Mouse (Mus musculus): ENCODE results near the gene Plch2. TPM values are rescaled to one million over a fixed set of nuclear protein-coding genes. Genes with fewer than 3 reads are reported as not detected.
A peak's percentile ranks its signal among the peaks of the same experiment; 100 is the strongest.

Plch2 gene
- polyA plus RNA-seq, 1 experiment from 2014 or later, result 2.1 TPM

DNA sequence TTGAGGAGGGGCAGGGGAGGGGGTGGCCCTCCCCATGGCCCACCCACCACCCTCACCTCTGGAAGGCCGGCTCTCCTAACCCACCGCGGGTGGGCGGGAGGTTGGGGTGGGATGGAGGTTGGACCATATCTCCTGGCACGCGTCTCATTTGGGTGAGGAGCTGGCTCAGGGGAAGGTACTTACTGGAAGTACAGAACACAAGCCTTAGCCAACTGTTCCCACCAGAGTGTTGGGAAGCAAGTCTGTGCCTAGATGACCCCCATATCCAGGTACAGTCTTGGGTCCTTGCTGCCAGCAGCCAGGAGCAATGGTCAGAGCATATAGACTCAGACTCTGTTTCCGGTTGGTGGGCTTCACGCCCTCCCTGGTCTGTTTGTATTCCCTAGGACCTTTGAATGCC, 98.0 kb downstream of the Plch2 start:
- no peaks in the 10 kb centered on the region for H3K36me3 ChIP-seq (ENCODE audit: control insufficient read depth, insufficient read depth, low read length)
- H3K4me1 ChIP-seq (replicated peaks; ENCODE audit: control insufficient read depth, insufficient read depth, low read length), result peaks cover 37% of the 10 kb centered on the region
- WGBS, result 10% methylated on average over 7 of the region's 8 CpGs
- no peak overlapping the region for H3K9ac ChIP-seq (ENCODE audit: low read depth, low read length)
- ATAC-seq (ENCODE audit: low FRiP score) (0 out of 2 replicates have a peak, but pooled peaks have one; percentile 10), DNase-seq (ENCODE audit: low spot score) (peak; percentile 59)
- H3K4me2 ChIP-seq (replicated peaks; ENCODE audit: low read depth, low read length), result peak overlapping the region; percentile 44
- peak overlapping the region; percentile 4; the same call in 1 of the 2 replicates for H3K4me3 ChIP-seq (ENCODE audit: low read depth, low read length)
- H3K9me3 ChIP-seq (ENCODE audit: control insufficient read depth, low read length), result no peaks in the 10 kb centered on the region
- peaks cover 17% of the 10 kb centered on the region for H3K27me3 ChIP-seq (ENCODE audit: control insufficient read depth, insufficient read depth, low read length)
- peak overlapping the region; percentile 70 for H3K27ac ChIP-seq (ENCODE audit: low read depth, low read length)

- DNase-seq (ENCODE audit: low spot score), result peak; percentile 90
- Histone ChIP-seq H3K27ac (ENCODE audit: low read depth, low read length) (peak overlapping the region; percentile 70), H3K36me3 (ENCODE audit: control insufficient read depth, insufficient read depth, low read length) (no peaks in the 10 kb centered on the region), H3K9me3 (ENCODE audit: control insufficient read depth, low read length) (no peaks in the 10 kb centered on the region), H3K27me3 (ENCODE audit: control insufficient read depth, insufficient read depth, low read length) (peaks cover 17% of the 10 kb centered on the region), H3K4me3 (ENCODE audit: low read depth, low read length) (peak overlapping the region; percentile 4; the same call in 1 of the 2 replicates), H3K9ac (ENCODE audit: low read depth, low read length) (peak overlapping the region; percentile 37; the same call in 1 of the 2 replicates), H3K4me2 (replicated peaks; ENCODE audit: low read depth, low read length) (peak overlapping the region; percentile 44), H3K4me1 (replicated peaks; ENCODE audit: control insufficient read depth, insufficient read depth, low read length) (peaks cover 37% of the 10 kb centered on the region)
- ATAC-seq (ENCODE audit: low FRiP score), result peak; percentile 53
- 0% methylated on average over 15 of the region's 15 CpGs for WGBS
Measured at GRCm38 (mm10) chr4:154958171-154958570, 98.4 kb downstream of the Plch2 start.

DNA sequence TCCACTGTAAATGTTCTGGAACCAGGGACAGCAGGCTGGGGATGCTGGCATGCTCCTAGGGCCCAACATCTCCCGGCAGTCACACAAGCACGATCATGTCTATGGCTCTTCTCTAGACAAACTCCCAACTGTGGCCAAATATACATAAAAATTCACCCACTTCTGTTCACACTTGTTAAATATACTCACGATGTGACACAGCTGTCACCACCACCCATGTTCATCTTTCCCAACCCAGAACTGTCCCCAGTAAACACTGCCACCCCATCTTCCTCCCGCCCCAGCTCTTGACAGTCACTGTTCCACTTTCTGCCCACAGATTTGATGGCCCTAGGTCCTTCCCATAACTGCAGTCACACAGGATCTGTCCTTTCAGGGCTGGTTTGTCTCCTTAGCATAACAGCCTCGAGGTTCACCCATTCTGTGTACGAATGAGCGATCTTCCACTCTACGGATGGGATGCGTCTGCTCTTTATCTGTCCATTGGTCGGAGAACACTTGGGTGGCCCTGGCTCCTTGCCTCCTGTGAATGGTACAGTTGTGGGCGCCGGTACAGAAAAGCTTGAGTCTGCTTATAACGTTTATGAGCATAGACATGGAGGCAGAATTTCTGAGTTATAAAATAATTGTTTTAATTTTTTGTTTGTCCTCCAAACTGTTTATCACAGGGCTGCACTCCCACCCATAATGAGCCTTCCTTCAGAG, 99.1 kb downstream of the Plch2 start:
- 33% methylated on average over 13 of the region's 13 CpGs for WGBS
- no peak for ATAC-seq (ENCODE audit: low FRiP score)
- H3K27ac ChIP-seq (ENCODE audit: low read depth, low read length), result peak overlapping the region; percentile 70
- H3K9me3 ChIP-seq (ENCODE audit: control insufficient read depth, low read length), result no peaks in the 10 kb centered on the region
- H3K4me2 ChIP-seq (replicated peaks; ENCODE audit: low read depth, low read length), result peak overlapping the region; percentile 44
- H3K27me3 ChIP-seq (ENCODE audit: control insufficient read depth, insufficient read depth, low read length), result peaks cover 17% of the 10 kb centered on the region
- no peaks in the 10 kb centered on the region for H3K36me3 ChIP-seq (ENCODE audit: control insufficient read depth, insufficient read depth, low read length)
- H3K4me3 ChIP-seq (ENCODE audit: low read depth, low read length), result 0 out of 2 replicates have a peak overlapping the region, but pooled peaks have one; percentile 4
- H3K4me1 ChIP-seq (replicated peaks; ENCODE audit: control insufficient read depth, insufficient read depth, low read length), result peaks cover 43% of the 10 kb centered on the region
- DNase-seq (ENCODE audit: low spot score), result no peak
- H3K9ac ChIP-seq (ENCODE audit: low read depth, low read length), result peak overlapping the region; percentile 37; the same call in 1 of the 2 replicates

GRCm38 (mm10) chr4:154956604-154957003, 100.0 kb downstream of the Plch2 start:
- peaks cover 43% of the 10 kb centered on the region for H3K4me1 ChIP-seq (replicated peaks; ENCODE audit: control insufficient read depth, insufficient read depth, low read length)
- H3K4me2 ChIP-seq (replicated peaks; ENCODE audit: low read depth, low read length), result no peak overlapping the region; the same call in 1 of the 2 replicates
- no peak overlapping the region for H3K27ac ChIP-seq (ENCODE audit: low read depth, low read length)

DNA sequence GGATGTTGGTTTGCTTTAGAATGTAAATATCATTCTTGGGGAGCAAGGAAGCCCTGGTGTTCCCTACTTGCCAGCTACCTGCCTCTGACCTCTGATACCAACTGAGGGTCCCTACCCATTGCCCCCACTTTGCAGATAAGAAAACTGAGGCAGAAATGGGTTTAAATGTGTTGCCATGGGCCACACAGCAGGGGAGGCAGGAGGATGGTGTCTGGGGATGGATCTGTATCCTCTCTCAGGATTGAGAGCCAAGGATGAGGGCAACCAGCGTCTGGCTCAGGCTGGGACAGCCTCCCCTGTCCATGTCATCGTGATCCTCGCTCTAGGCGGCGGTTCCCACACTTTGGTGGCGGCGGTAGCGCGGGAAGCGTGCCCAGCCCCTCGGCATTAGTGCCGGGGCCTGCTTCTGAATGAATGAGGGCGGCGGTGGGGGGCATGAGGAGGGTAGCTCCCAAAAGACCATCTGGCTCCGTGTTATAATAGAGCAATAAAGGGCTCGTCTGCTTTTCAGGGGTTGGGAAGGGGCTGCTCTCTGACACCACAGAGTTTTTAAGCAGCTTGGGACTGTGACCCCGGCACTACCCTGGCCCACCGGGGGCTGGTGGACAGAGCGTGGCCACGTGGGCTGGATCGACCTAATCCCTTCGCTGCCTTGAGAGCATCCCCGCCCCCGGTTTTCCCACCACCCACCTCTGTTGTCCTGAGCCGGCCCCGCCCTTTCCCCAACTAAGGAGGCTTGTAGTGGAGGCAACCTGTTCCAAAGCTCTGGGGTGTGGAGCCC, 103.9 kb downstream of the Plch2 start:
- peak overlapping the region; percentile 26; the same call in 1 of the 2 replicates for H3K4me2 ChIP-seq (replicated peaks; ENCODE audit: low read depth, low read length)
- peak; percentile 80 for ATAC-seq (ENCODE audit: low FRiP score)

More at GRCm38 (mm10) chr4:154956604-154957003, 100.0 kb downstream of the Plch2 start:
- no peaks in the 10 kb centered on the region for H3K36me3 ChIP-seq (ENCODE audit: control insufficient read depth, insufficient read depth, low read length)
- WGBS, result 16% methylated on average over 9 of the region's 9 CpGs
- DNase-seq (ENCODE audit: low spot score), result no peak
- no peak for ATAC-seq (ENCODE audit: low FRiP score)
- H3K4me3 ChIP-seq (ENCODE audit: low read depth, low read length), result no peak overlapping the region
- no peaks in the 10 kb centered on the region for H3K9me3 ChIP-seq (ENCODE audit: control insufficient read depth, low read length)
- H3K9ac ChIP-seq (ENCODE audit: low read depth, low read length), result no peak overlapping the region
- peaks cover 17% of the 10 kb centered on the region for H3K27me3 ChIP-seq (ENCODE audit: control insufficient read depth, insufficient read depth, low read length)

GRCm38 (mm10) chr4:154949589-154949982, 107.0 kb downstream of the Plch2 start:
- Histone ChIP-seq H3K9ac (ENCODE audit: low read depth, low read length) (0 out of 2 replicates have a peak overlapping the region, but pooled peaks have one; percentile 15), H3K4me1 (replicated peaks; ENCODE audit: control insufficient read depth, insufficient read depth, low read length) (peaks cover 18% of the 10 kb centered on the region), H3K4me3 (ENCODE audit: low read depth, low read length) (no peak overlapping the region), H3K9me3 (ENCODE audit: control insufficient read depth, low read length) (no peaks in the 10 kb centered on the region), H3K27me3 (ENCODE audit: control insufficient read depth, insufficient read depth, low read length) (peaks cover 10% of the 10 kb centered on the region), H3K36me3 (ENCODE audit: control insufficient read depth, insufficient read depth, low read length) (no peaks in the 10 kb centered on the region), H3K27ac (ENCODE audit: low read depth, low read length) (peak overlapping the region; percentile 81), H3K4me2 (replicated peaks; ENCODE audit: low read depth, low read length) (no peak overlapping the region; the same call in 1 of the 2 replicates)
- WGBS, result 3% methylated on average over 16 of the region's 16 CpGs
- ATAC-seq (ENCODE audit: low FRiP score) (peak; percentile 4; the same call in 1 of the 2 replicates), DNase-seq (ENCODE audit: low spot score) (peak; percentile 74)

More for the DNA sequence above, 103.9 kb downstream of the Plch2 start:
- no peaks in the 10 kb centered on the region for H3K36me3 ChIP-seq (ENCODE audit: control insufficient read depth, insufficient read depth, low read length)
- H3K9me3 ChIP-seq (ENCODE audit: control insufficient read depth, low read length), result no peaks in the 10 kb centered on the region
- 2% methylated on average over 26 of the region's 26 CpGs for WGBS
- H3K27ac ChIP-seq (ENCODE audit: low read depth, low read length), result peak overlapping the region; percentile 19
- H3K9ac ChIP-seq (ENCODE audit: low read depth, low read length), result no peak overlapping the region
- no peak overlapping the region for H3K4me3 ChIP-seq (ENCODE audit: low read depth, low read length)
- DNase-seq (ENCODE audit: low spot score), result peak; percentile 81
- peaks cover 13% of the 10 kb centered on the region for H3K27me3 ChIP-seq (ENCODE audit: control insufficient read depth, insufficient read depth, low read length)
- H3K4me1 ChIP-seq (replicated peaks; ENCODE audit: control insufficient read depth, insufficient read depth, low read length), result peaks cover 26% of the 10 kb centered on the region

DNA sequence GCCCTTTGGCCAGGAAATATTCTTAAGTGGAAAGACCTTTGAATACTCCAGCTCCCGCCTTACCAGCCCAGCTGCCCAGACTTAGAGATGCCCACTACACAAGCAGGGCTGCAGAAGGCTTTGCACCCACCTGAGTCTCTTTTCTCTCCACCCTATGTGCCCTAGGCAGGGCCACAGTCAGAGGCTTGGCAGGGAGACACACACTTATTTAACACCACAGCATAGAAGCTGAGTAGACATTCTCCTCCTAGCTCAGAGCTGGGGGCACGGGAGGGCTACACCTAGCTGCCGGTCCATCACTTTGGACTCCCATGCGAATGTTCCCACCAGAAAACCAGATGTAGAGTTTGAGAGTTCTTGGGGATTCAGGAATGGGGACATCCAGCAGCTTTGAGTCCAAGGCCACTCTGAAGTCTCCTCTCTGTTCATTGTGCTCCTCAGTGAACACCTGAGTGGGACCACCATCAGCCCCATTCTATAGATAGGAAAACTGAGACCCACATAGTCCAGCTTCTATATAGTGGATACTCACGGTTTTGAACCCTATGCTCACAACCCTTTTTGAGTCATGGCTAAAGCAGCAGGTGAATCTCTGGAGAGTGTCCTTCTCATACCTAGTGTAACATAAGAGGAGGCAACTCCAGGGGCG, 107.5 kb downstream of the Plch2 start:
- ATAC-seq (ENCODE audit: low FRiP score) (no peak), DNase-seq (ENCODE audit: low spot score) (no peak)
- Histone ChIP-seq H3K27me3 (ENCODE audit: control insufficient read depth, insufficient read depth, low read length) (peaks cover 10% of the 10 kb centered on the region), H3K36me3 (ENCODE audit: control insufficient read depth, insufficient read depth, low read length) (no peaks in the 10 kb centered on the region), H3K4me3 (ENCODE audit: low read depth, low read length) (no peak overlapping the region), H3K27ac (ENCODE audit: low read depth, low read length) (peak overlapping the region; percentile 81), H3K9me3 (ENCODE audit: control insufficient read depth, low read length) (no peaks in the 10 kb centered on the region), H3K4me2 (replicated peaks; ENCODE audit: low read depth, low read length) (peak overlapping the region; percentile 23), H3K9ac (ENCODE audit: low read depth, low read length) (0 out of 2 replicates have a peak overlapping the region, but pooled peaks have one; percentile 19), H3K4me1 (replicated peaks; ENCODE audit: control insufficient read depth, insufficient read depth, low read length) (peaks cover 18% of the 10 kb centered on the region)
- WGBS, result 52% methylated on average over 6 of the region's 6 CpGs
